Mouse (Mus musculus): ENCODE data around the gene Nr6a1. TPM values are rescaled to one million over a fixed set of nuclear protein-coding genes. Genes with fewer than 3 reads are reported as not detected.

Nr6a1 gene
- polyA plus RNA-seq, 1 experiment: 1.7 TPM

GRCm38 (mm10) chr2:38866711-38867110, 60.8 kb downstream of the Nr6a1 start:
- Histone ChIP-seq H3K27ac (replicated peaks; ENCODE audit: low read depth, low read length) (no peak overlapping the region), H3K4me1 (ENCODE audit: control insufficient read depth, insufficient read depth, insufficient read length, low read length) (no peaks in the 10 kb centered on the region)

GRCm38 (mm10) chr2:38864011-38864410, 63.5 kb downstream of the Nr6a1 start:
- Histone ChIP-seq H3K4me1 (ENCODE audit: control insufficient read depth, insufficient read depth, insufficient read length, low read length) (no peaks in the 10 kb centered on the region), H3K4me3 (ENCODE audit: insufficient read depth, low read depth, low read length) (no peak overlapping the region), H3K27ac (replicated peaks; ENCODE audit: low read depth, low read length) (no peak overlapping the region)

More at GRCm38 (mm10) chr2:38866711-38867110, 60.8 kb downstream of the Nr6a1 start:
- H3K4me3 ChIP-seq (ENCODE audit: insufficient read depth, low read depth, low read length): no peak overlapping the region

DNA sequence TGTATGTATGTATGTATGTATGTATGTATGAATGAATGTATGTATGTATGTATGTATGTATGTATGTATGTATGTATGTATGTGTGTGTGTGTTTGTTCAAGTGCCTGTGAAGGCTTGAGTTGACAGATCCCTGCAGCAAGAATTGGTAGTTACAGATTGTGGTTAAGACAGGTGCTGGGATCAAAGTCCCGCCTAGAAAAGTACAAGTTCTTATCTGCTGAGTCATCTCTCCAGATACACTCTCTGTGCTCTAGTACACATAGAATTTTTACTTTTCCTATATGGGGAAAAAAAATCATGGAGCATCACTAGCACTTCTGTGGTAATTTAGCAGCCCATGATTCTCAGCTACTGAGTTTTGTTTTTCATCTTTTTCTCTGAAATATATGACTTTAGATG, 75.7 kb downstream of the Nr6a1 start:
- no peak overlapping the region for H3K4me3 ChIP-seq (ENCODE audit: insufficient read depth, low read depth, low read length)
- H3K4me1 ChIP-seq (ENCODE audit: control insufficient read depth, insufficient read depth, insufficient read length, low read length): peaks cover 2% of the 10 kb centered on the region; the same call in 1 of the 2 replicates
- no peak overlapping the region for H3K27ac ChIP-seq (replicated peaks; ENCODE audit: low read depth, low read length)

GRCm38 (mm10) chr2:38846319-38846718, 81.2 kb downstream of the Nr6a1 start:
- Histone ChIP-seq H3K4me1 (ENCODE audit: control insufficient read depth, insufficient read depth, insufficient read length, low read length) (peaks cover 2% of the 10 kb centered on the region; the same call in 1 of the 2 replicates), H3K4me3 (ENCODE audit: insufficient read depth, low read depth, low read length) (no peak overlapping the region), H3K27ac (replicated peaks; ENCODE audit: low read depth, low read length) (no peak overlapping the region)

DNA sequence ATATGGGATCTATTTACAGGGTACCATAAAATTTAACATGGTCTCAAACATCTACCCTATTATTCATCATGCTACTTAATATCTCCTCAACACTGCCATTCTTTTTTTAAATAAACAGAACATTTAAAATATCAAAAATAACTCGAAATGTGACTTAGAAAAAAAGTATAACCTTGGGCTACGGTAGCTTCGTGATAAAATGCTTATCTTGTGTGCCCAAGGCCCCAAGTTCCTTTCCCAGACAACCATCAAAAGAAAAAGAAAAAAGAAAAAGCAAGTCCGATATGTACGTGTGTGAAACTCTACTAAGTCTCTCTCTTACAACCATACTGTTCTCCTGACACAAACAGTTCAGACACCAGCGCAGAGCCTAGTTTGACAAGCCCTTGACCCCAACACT, 92.0 kb downstream of the Nr6a1 start:
- H3K27ac ChIP-seq (replicated peaks; ENCODE audit: low read depth, low read length): no peak overlapping the region

GRCm38 (mm10) chr2:38831976-38832375, 95.5 kb downstream of the Nr6a1 start:
- Histone ChIP-seq H3K4me1 (ENCODE audit: control insufficient read depth, insufficient read depth, insufficient read length, low read length) (no peaks in the 10 kb centered on the region), H3K27ac (replicated peaks; ENCODE audit: low read depth, low read length) (no peak overlapping the region), H3K4me3 (ENCODE audit: insufficient read depth, low read depth, low read length) (no peak overlapping the region)

More for the DNA sequence above, 92.0 kb downstream of the Nr6a1 start:
- no peak overlapping the region for H3K4me3 ChIP-seq (ENCODE audit: insufficient read depth, low read depth, low read length)
- no peaks in the 10 kb centered on the region for H3K4me1 ChIP-seq (ENCODE audit: control insufficient read depth, insufficient read depth, insufficient read length, low read length)

GRCm38 (mm10) chr2:38829521-38829920, 98.0 kb downstream of the Nr6a1 start:
- H3K4me1 ChIP-seq (ENCODE audit: control insufficient read depth, insufficient read depth, insufficient read length, low read length): no peaks in the 10 kb centered on the region
- H3K4me3 ChIP-seq (ENCODE audit: insufficient read depth, low read depth, low read length): no peak overlapping the region
- no peak overlapping the region for H3K27ac ChIP-seq (replicated peaks; ENCODE audit: low read depth, low read length)

GRCm38 (mm10) chr2:38827801-38828306, 99.6 kb downstream of the Nr6a1 start:
- Histone ChIP-seq H3K4me3 (ENCODE audit: insufficient read depth, low read depth, low read length) (no peak overlapping the region), H3K4me1 (ENCODE audit: control insufficient read depth, insufficient read depth, insufficient read length, low read length) (no peaks in the 10 kb centered on the region)

GRCm38 (mm10) chr2:38826189-38826588, 101.3 kb downstream of the Nr6a1 start:
- no peak overlapping the region for H3K4me3 ChIP-seq (ENCODE audit: insufficient read depth, low read depth, low read length)
- H3K4me1 ChIP-seq (ENCODE audit: control insufficient read depth, insufficient read depth, insufficient read length, low read length): no peaks in the 10 kb centered on the region
- H3K27ac ChIP-seq (replicated peaks; ENCODE audit: low read depth, low read length): no peak overlapping the region

More at GRCm38 (mm10) chr2:38827801-38828306, 99.6 kb downstream of the Nr6a1 start:
- H3K27ac ChIP-seq (replicated peaks; ENCODE audit: low read depth, low read length): no peak overlapping the region

DNA sequence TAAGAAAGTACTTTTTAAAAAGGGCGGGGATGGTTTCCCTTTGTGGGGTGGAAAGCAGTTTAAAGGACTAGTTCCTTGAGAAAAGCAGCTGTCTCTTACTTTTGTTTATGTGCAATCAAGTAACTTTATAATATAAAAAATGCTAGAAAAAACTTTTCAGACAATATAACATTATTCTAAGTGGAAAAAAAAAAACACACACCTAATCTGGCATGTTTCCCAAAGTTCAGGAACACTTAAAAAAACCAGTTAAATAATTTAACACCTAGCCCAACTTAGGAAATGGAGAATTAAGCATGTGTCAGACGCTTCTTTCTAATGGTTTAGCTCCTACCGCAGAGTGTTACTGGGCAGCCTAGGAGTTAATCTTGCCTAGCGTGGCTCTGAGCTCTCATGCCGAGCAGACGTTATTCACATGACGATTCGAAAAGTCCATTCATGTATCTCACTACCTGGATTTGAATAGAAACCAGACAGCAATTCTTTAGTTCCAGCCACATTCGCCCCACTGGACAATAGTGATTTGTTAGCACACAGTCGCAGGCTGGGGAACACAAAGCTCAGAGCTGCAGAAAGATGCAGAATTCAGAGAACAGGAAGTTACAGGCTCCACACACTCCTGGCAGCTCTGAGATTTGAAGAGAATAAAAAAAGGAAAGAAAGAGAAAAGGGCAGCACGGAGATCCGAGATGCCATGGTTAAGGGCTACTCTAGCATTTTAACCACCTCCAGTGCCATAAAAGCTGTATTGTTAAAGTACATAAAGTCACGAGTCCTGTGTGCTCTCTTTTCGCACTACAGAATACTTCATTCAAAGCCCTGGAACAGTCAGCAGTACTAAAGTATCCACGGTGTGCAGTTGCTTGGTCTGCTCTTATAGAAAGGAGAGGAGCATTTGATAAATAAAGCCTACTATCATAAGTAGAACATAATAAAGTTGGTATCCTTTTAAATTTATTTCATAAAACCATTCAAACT, 102.4 kb downstream of the Nr6a1 start:
- Histone ChIP-seq H3K4me3 (ENCODE audit: insufficient read depth, low read depth, low read length) (peak overlapping the region; percentile 47), H3K4me1 (ENCODE audit: control insufficient read depth, insufficient read depth, insufficient read length, low read length) (no peaks in the 10 kb centered on the region), H3K27ac (replicated peaks; ENCODE audit: low read depth, low read length) (no peak overlapping the region)

DNA sequence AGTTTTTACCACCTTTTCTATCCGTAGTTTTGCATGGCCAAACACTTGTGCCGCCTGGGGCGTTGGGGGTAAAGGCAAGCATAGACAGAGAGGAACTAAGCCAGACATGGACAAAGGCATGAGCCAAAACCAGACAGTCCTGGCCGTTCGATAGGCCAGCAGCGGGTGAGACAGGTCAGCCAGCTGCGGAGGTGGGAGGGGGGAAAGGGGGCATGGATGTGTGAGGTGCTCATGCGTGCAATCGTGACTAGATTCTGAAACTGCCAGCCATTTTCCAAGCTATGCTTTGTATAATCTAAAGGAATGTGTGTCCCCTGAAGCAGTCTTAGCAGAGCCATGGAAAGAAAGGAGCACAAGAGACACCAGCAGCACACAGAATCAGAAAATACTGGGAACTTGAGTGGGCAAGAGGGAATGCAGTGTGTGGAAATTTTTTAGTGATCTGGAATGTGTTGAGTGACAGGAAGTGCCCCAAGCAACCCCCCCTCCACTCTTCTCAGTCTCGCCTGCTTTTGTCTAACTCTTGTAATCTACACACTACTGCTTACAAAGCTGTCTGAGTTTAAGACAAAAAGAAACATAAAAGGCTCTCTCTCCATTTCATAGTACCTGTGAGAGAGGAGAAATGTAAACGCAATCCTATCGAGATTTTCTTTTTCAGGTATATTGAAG, 103.4 kb downstream of the Nr6a1 start:
- Histone ChIP-seq H3K4me3 (ENCODE audit: insufficient read depth, low read depth, low read length) (peak overlapping the region; percentile 63), H3K4me1 (ENCODE audit: control insufficient read depth, insufficient read depth, insufficient read length, low read length) (no peaks in the 10 kb centered on the region), H3K27ac (replicated peaks; ENCODE audit: low read depth, low read length) (peak overlapping the region; percentile 18; the same call in 1 of the 2 replicates)

DNA sequence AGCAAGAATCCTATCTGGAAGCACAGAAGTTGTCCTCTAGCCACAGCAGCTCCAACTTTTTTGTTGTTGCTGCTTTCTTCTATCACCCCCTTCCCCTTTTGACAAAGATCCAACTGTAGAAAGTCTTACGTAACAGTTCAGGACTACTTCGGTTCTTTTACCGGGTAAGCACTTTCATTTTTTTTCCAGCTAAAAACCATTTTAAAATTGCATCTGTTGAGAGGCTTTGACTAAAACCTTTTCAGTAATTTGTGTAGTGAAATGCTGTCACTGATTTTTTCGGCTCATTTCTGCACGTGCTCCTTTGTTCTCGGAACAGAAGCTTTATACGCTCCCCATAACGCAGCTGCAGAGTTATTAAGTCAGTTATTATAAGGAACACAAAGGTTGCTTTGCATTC, 104.1 kb downstream of the Nr6a1 start:
- H3K4me3 ChIP-seq (ENCODE audit: insufficient read depth, low read depth, low read length): peak overlapping the region; percentile 63
- H3K27ac ChIP-seq (replicated peaks; ENCODE audit: low read depth, low read length): no peak overlapping the region
- H3K4me1 ChIP-seq (ENCODE audit: control insufficient read depth, insufficient read depth, insufficient read length, low read length): no peaks in the 10 kb centered on the region

DNA sequence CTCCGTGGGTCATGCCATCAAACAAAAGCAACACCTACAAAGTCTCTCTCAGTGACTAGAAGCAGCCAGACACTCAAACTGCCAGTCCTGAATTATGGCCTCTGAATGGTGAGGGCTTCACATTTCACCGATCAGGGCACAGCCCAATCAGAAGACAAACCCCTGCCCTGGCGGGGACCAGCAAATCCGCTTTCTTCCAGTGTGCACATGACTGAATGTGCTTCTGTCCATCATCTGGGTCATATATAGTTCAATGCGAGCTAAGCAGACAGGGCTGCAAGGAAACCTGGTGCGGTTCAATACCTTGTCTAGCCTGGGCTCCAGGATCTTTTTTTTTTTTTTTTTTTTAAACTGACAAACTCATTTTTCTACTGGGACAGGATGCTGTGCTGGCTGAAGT, 104.5 kb downstream of the Nr6a1 start:
- Histone ChIP-seq H3K4me1 (ENCODE audit: control insufficient read depth, insufficient read depth, insufficient read length, low read length) (no peaks in the 10 kb centered on the region), H3K27ac (replicated peaks; ENCODE audit: low read depth, low read length) (0 out of 2 replicates have a peak overlapping the region, but pooled peaks have one; percentile 14), H3K4me3 (ENCODE audit: insufficient read depth, low read depth, low read length) (peak overlapping the region; percentile 63)

- Histone ChIP-seq H3K4me3 (ENCODE audit: insufficient read depth, low read depth, low read length) (no peak overlapping the region), H3K27ac (replicated peaks; ENCODE audit: low read depth, low read length) (no peak overlapping the region), H3K4me1 (ENCODE audit: control insufficient read depth, insufficient read depth, insufficient read length, low read length) (no peaks in the 10 kb centered on the region)
Measured at GRCm38 (mm10) chr2:38817487-38817886, 110.0 kb downstream of the Nr6a1 start.

GRCm38 (mm10) chr2:38797087-38797624, 130.3 kb downstream of the Nr6a1 start:
- no peaks in the 10 kb centered on the region for H3K4me1 ChIP-seq (ENCODE audit: control insufficient read depth, insufficient read depth, insufficient read length, low read length)
- H3K27ac ChIP-seq (replicated peaks; ENCODE audit: low read depth, low read length): no peak overlapping the region
- no peak overlapping the region for H3K4me3 ChIP-seq (ENCODE audit: insufficient read depth, low read depth, low read length)

Measured in brown adipose tissue, adult 24 weeks (tissue).